Mouse (Mus musculus): ENCODE data around the gene Cd80. TPM values are rescaled to one million over a fixed set of nuclear protein-coding genes. Genes with fewer than 3 reads are reported as not detected.

Gene Cd80
- polyA plus RNA-seq, 1 experiment from 2014 or later, result 0.62 TPM

- H3K4me2 ChIP-seq (ENCODE audit: low read depth, low read length), result peak within 1 kb of the TSS; percentile 72
- peak within 1 kb of the TSS; percentile 87 for H3K27ac ChIP-seq (ENCODE audit: low read length)
- peak; percentile 97 for ATAC-seq (replicated peaks; ENCODE audit: extremely low read depth, insufficient read depth, low FRiP score)
- H3K27me3 ChIP-seq (ENCODE audit: control insufficient read depth, insufficient read depth, low read length), result no peaks in the 10 kb centered on the region
- under 1% methylated on average over 58 of the region's 61 CpGs for WGBS
- H3K9ac ChIP-seq (ENCODE audit: low read length), result peak within 1 kb of the TSS; percentile 90
- peaks cover 10% of the 10 kb centered on the region for H3K4me1 ChIP-seq (ENCODE audit: control insufficient read depth, insufficient read depth, low read length)
- peak within 1 kb of the TSS; percentile 74 for H3K4me3 ChIP-seq (ENCODE audit: low read length)
- no peaks in the 10 kb centered on the region for H3K9me3 ChIP-seq (replicated peaks; ENCODE audit: control insufficient read depth, low read length)
- peaks cover 6% of the 10 kb centered on the region for H3K36me3 ChIP-seq (ENCODE audit: control insufficient read depth, insufficient read depth)
These were observed 2.7 kb upstream of the Cd80 start, which contains the start of gene Adprh for GRCm38 (mm10) chr16:38452442-38453202. Gene Adprh (minus strand): TSS chr16:38452703.

- Histone ChIP-seq H3K27ac (ENCODE audit: low read length) (peak overlapping the region; percentile 87), H3K27me3 (ENCODE audit: control insufficient read depth, insufficient read depth, low read length) (no peaks in the 10 kb centered on the region), H3K4me1 (ENCODE audit: control insufficient read depth, insufficient read depth, low read length) (peaks cover 10% of the 10 kb centered on the region), H3K9ac (ENCODE audit: low read length) (peak overlapping the region; percentile 90), H3K9me3 (replicated peaks; ENCODE audit: control insufficient read depth, low read length) (no peaks in the 10 kb centered on the region), H3K4me3 (ENCODE audit: low read length) (peak overlapping the region; percentile 74), H3K36me3 (ENCODE audit: control insufficient read depth, insufficient read depth) (peaks cover 4% of the 10 kb centered on the region), H3K4me2 (ENCODE audit: low read depth, low read length) (peak overlapping the region; percentile 72)
- 31% methylated on average over 3 of the region's 3 CpGs for WGBS
- ATAC-seq (replicated peaks; ENCODE audit: extremely low read depth, insufficient read depth, low FRiP score), result no peak
These were observed 2.2 kb upstream of the Cd80 start for GRCm38 (mm10) chr16:38453203-38453553.

- peaks cover 10% of the 10 kb centered on the region for H3K4me1 ChIP-seq (ENCODE audit: control insufficient read depth, insufficient read depth, low read length)
- no peaks in the 10 kb centered on the region for H3K9me3 ChIP-seq (replicated peaks; ENCODE audit: control insufficient read depth, low read length)
- no peaks in the 10 kb centered on the region for H3K27me3 ChIP-seq (ENCODE audit: control insufficient read depth, insufficient read depth, low read length)
- no peak overlapping the region for H3K27ac ChIP-seq (ENCODE audit: low read length)
- peaks cover 4% of the 10 kb centered on the region for H3K36me3 ChIP-seq (ENCODE audit: control insufficient read depth, insufficient read depth)
- no peak overlapping the region for H3K9ac ChIP-seq (ENCODE audit: low read length)
- ATAC-seq (replicated peaks; ENCODE audit: extremely low read depth, insufficient read depth, low FRiP score), result no peak
- H3K4me2 ChIP-seq (ENCODE audit: low read depth, low read length), result no peak overlapping the region
- no peak overlapping the region for H3K4me3 ChIP-seq (ENCODE audit: low read length)
- 80% methylated on average over 4 of the region's 4 CpGs for WGBS
These were observed 1.4 kb upstream of the Cd80 start for GRCm38 (mm10) chr16:38453952-38454351.

DNA sequence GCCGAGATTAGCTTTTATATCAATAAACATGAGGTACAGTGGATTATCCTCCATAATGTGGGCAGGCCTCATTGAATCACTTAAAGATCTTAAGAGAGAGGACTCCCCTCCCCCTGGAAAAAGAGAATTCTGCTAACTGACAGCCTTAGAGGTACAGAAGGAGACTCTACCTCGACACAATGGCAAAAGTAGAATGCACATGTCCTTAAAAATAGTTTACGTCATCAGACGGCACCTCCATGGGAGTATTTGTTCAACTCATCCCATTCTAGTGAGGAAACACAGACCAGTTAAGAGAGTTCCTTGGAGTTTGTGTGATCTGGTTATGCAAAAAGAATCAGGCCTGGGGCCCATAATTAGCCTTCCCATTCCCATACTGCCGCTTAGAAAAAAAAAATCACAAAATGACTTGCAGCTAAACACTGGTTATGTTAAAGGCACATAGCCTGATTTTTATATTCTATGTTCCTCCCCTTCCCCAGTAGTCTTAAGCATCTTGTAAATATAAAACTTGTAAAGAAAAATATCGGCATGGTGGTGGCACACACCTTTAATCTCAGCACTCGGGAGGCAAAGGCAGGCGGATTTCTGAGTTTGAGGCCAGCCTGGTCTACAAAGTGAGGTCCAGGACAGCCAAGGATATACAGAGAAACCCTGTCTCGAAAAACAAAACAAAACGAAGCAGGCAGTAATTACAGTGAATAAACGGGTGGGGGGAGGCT is 667 bp upstream of the Cd80 start:
- Histone ChIP-seq H3K4me1 (ENCODE audit: control insufficient read depth, insufficient read depth, low read length) (peaks cover 10% of the 10 kb centered on the region), H3K27me3 (ENCODE audit: control insufficient read depth, insufficient read depth, low read length) (no peaks in the 10 kb centered on the region), H3K9ac (ENCODE audit: low read length) (no peak overlapping the region), H3K4me2 (ENCODE audit: low read depth, low read length) (no peak overlapping the region), H3K4me3 (ENCODE audit: low read length) (no peak overlapping the region), H3K27ac (ENCODE audit: low read length) (no peak overlapping the region), H3K9me3 (replicated peaks; ENCODE audit: control insufficient read depth, low read length) (no peaks in the 10 kb centered on the region), H3K36me3 (ENCODE audit: control insufficient read depth, insufficient read depth) (no peaks in the 10 kb centered on the region; the same call in 1 of the 2 replicates)
- no peak for ATAC-seq (replicated peaks; ENCODE audit: extremely low read depth, insufficient read depth, low FRiP score)
- WGBS, result 73% methylated on average over 11 of the region's 11 CpGs

- no peaks in the 10 kb centered on the region for H3K27me3 ChIP-seq (ENCODE audit: control insufficient read depth, insufficient read depth, low read length)
- no peak for ATAC-seq (replicated peaks; ENCODE audit: extremely low read depth, insufficient read depth, low FRiP score)
- H3K9ac ChIP-seq (ENCODE audit: low read length), result no peak overlapping the region
- H3K9me3 ChIP-seq (replicated peaks; ENCODE audit: control insufficient read depth, low read length), result no peaks in the 10 kb centered on the region
- H3K4me3 ChIP-seq (ENCODE audit: low read length), result no peak overlapping the region
- WGBS, result 52% methylated on average over 11 of the region's 11 CpGs
- no peaks in the 10 kb centered on the region for H3K36me3 ChIP-seq (ENCODE audit: control insufficient read depth, insufficient read depth)
- H3K4me2 ChIP-seq (ENCODE audit: low read depth, low read length), result no peak overlapping the region
- no peak overlapping the region for H3K27ac ChIP-seq (ENCODE audit: low read length)
- H3K4me1 ChIP-seq (ENCODE audit: control insufficient read depth, insufficient read depth, low read length), result peaks cover 3% of the 10 kb centered on the region; the same call in 1 of the 2 replicates
These were observed 1.6 kb downstream of the Cd80 start for GRCm38 (mm10) chr16:38456812-38457567.

DNA sequence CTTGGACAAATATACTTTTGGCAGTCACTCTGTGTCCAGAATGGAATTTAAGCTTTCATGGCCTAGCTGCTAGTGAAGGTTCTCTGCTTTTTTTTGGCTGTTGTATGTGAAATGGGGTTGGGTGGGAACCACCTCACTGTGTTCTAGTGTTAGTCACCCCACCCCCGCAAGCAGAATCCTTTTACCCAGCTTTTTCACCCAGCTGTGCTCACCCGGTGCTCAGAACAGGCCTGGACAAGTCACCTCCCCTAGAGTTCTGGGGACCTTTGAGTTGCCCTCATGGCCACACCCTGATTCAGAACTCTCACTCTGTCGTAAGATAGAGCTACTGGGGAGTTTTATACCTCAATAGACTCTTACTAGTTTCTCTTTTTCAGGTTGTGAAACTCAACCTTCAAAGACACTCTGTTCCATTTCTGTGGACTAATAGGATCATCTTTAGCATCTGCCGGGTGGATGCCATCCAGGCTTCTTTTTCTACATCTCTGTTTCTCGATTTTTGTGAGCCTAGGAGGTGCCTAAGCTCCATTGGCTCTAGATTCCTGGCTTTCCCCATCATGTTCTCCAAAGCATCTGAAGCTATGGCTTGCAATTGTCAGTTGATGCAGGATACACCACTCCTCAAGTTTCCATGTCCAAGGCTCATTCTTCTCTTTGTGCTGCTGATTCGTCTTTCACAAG is 3.4 kb downstream of the Cd80 start:
- Histone ChIP-seq H3K4me1 (ENCODE audit: control insufficient read depth, insufficient read depth, low read length) (no peaks in the 10 kb centered on the region), H3K36me3 (ENCODE audit: control insufficient read depth, insufficient read depth) (no peaks in the 10 kb centered on the region), H3K27me3 (ENCODE audit: control insufficient read depth, insufficient read depth, low read length) (no peaks in the 10 kb centered on the region), H3K4me3 (ENCODE audit: low read length) (no peak overlapping the region), H3K9me3 (replicated peaks; ENCODE audit: control insufficient read depth, low read length) (no peaks in the 10 kb centered on the region), H3K9ac (ENCODE audit: low read length) (no peak overlapping the region), H3K27ac (ENCODE audit: low read length) (no peak overlapping the region), H3K4me2 (ENCODE audit: low read depth, low read length) (no peak overlapping the region)
- 66% methylated on average over 6 of the region's 6 CpGs for WGBS
- no peak for ATAC-seq (replicated peaks; ENCODE audit: extremely low read depth, insufficient read depth, low FRiP score)

DNA sequence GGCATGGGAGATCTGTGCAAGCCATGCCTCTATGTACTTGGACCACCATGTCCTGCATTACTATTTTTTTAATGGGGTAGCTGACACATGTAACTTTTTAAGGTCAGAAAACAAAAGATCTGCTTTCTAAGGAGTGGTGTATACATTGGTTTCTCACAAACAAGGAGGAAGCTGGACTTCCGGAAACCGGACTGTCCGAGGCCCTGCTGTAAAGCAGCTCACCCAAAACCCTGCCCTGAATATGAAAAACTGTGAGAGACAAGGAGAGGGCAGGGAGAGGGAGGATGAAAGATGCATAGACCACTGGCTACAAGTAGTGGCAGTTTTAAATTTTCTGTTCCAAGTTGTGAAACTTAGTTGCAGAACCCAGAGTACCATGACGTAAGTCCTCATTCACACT is 4.6 kb downstream of the Cd80 start:
- Histone ChIP-seq H3K27me3 (ENCODE audit: control insufficient read depth, insufficient read depth, low read length) (no peaks in the 10 kb centered on the region), H3K4me2 (ENCODE audit: low read depth, low read length) (no peak overlapping the region), H3K9ac (ENCODE audit: low read length) (no peak overlapping the region), H3K9me3 (replicated peaks; ENCODE audit: control insufficient read depth, low read length) (no peaks in the 10 kb centered on the region), H3K27ac (ENCODE audit: low read length) (no peak overlapping the region), H3K36me3 (ENCODE audit: control insufficient read depth, insufficient read depth) (no peaks in the 10 kb centered on the region), H3K4me1 (ENCODE audit: control insufficient read depth, insufficient read depth, low read length) (no peaks in the 10 kb centered on the region), H3K4me3 (ENCODE audit: low read length) (no peak overlapping the region)
- ATAC-seq (replicated peaks; ENCODE audit: extremely low read depth, insufficient read depth, low FRiP score), result no peak
- WGBS, result 89% methylated on average over 4 of the region's 4 CpGs

DNA sequence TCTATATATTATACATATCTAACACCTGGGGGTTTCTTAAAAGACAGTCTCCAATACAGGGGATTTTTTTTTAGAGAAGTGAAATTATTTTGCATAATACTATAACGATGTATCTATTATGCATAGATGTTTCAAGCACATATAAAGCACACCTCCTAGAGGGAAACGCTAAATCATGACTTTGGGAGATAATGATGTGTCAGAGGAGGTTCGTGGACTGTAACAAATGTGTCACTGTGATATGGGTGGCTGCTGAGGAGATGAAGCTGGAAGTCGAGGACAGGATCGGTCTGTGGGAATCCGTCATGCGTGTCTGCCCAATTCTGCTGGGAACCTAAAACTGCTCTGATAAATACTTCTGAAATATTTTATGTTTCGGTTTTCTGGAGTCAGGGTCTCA is 6.4 kb downstream of the Cd80 start:
- Histone ChIP-seq H3K4me3 (ENCODE audit: low read length) (no peak overlapping the region), H3K27ac (ENCODE audit: low read length) (no peak overlapping the region), H3K9me3 (replicated peaks; ENCODE audit: control insufficient read depth, low read length) (no peaks in the 10 kb centered on the region), H3K4me2 (ENCODE audit: low read depth, low read length) (no peak overlapping the region), H3K9ac (ENCODE audit: low read length) (no peak overlapping the region), H3K27me3 (ENCODE audit: control insufficient read depth, insufficient read depth, low read length) (no peaks in the 10 kb centered on the region), H3K36me3 (ENCODE audit: control insufficient read depth, insufficient read depth) (no peaks in the 10 kb centered on the region), H3K4me1 (ENCODE audit: control insufficient read depth, insufficient read depth, low read length) (no peaks in the 10 kb centered on the region)
- ATAC-seq (replicated peaks; ENCODE audit: extremely low read depth, insufficient read depth, low FRiP score), result no peak
- 76% methylated on average over 8 of the region's 8 CpGs for WGBS

Data from heart, embryonic 16.5 days (tissue).